Mouse (Mus musculus): ENCODE data around the gene C1qtnf5. TPM values are rescaled to one million over a fixed set of nuclear protein-coding genes. Genes with fewer than 3 reads are reported as not detected.

C1qtnf5 gene
- 7.9 and 14.6 TPM in 2 replicates for polyA plus RNA-seq (2012; rRNA removed; ENCODE audit: low replicate concordance)

DNA sequence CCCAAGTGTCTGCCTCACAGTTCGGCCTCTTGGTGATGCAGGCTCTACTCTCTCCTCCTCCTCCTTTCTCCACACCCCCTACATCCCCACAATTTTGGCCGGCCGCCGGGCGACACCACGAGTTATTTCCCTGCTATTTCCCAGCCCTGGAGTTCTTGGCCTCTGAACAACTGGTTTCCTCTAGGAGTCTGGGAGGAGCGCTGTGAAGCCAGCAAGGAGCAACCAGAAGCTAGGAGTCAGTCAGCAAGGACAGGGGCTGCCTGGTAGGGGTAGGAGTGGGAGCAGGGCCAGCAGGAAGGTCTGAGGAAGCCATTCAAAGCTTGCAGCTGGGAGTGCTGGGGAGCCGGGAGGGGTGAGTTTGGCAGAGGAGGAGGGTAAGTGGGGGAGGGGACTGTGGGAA is at the start of gene C1qtnf5:
TSS of gene C1qtnf5 (plus strand) at position 136 of the 400 bp plus-strand sequence.

DNA sequence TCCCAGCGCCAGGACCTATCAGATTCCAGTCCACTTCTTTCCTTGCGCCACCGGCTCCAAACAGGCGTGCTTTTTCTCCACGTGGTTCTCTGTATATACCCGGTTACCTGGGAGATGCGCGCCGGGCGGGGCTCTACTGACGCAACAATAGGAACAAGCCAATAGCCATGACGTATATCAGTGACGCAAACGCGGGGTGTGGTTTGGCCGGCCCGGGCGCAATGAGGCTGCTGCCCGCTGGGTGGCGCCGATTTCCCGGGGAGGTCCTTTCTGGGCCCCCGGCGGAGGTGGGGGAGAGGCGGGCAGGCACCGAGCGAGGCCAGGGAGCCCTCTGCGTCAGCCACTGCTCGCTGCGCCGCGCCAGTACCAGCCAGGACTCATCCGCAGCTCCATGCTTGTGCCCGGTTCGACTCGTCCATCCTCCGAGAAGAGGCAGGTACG is 40.2 kb upstream of the C1qtnf5 start, which contains the start of gene Usp2:
TSS of gene Usp2 (plus strand) at position 237 of the 441 bp plus-strand sequence.

DNA sequence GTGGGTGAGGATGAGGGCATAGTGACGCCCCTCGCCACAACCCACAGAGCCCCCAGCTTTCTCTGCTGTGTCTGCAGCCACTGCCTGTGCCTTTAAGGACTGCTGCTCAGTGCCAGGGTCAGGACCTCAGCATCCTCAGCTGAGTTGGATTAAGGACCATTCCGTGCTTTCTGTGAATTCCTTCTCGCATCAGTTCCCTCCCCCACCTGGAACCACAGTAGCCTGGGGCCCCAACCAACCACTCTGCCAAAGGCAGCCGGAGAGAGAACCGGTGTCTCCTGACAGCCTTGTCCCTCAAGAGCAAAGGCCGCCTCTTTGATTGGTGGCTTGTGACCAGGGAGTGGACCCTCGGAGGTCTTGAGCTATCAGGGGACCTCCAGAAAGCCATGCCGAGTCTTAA is 5.6 kb upstream of the C1qtnf5 start, which contains the start of gene Mfrp:
TSS of gene Mfrp (plus strand) at position 240 of the 400 bp plus-strand sequence.

DNA sequence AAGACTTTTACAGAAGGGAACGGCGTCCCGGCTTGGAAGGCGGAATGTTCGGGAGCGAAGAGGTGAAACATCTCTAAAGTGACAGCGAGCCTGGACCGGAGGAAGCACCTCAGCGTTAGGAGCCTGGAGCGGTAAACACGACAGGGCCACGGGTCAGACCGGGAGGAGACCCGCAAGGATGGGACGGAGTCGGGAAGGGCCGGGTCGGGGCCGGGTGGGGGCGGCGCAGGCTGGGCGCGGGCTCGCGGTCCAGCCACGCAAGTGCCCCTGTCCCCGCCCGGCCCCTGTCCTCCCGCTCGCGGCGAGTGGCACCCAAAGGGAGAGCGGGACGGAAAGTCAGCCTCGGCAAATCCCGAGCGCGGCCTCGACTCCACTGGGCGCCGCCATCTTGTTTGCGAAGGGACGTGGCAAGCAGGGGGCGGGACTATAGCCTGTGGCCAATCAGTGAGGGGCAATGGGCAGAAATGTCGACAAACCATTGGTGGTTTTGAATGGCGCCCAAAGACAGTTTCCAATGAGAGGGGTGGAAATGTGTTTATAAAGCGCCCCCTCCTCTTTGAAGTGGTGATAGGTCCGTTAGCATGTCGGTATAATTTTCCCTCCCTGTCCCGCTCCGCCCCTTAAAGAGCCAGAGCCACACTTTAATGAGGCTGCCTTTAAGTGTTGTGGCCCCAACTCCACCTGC is 6.2 kb downstream of the C1qtnf5 start, which contains the start of the genes Gm49380 and Rnf26:
TSS of gene Gm49380 (minus strand) at position 396 of the 685 bp plus-strand sequence.
TSS of gene Rnf26 (minus strand) at position 413 of the 685 bp plus-strand sequence.

DNA sequence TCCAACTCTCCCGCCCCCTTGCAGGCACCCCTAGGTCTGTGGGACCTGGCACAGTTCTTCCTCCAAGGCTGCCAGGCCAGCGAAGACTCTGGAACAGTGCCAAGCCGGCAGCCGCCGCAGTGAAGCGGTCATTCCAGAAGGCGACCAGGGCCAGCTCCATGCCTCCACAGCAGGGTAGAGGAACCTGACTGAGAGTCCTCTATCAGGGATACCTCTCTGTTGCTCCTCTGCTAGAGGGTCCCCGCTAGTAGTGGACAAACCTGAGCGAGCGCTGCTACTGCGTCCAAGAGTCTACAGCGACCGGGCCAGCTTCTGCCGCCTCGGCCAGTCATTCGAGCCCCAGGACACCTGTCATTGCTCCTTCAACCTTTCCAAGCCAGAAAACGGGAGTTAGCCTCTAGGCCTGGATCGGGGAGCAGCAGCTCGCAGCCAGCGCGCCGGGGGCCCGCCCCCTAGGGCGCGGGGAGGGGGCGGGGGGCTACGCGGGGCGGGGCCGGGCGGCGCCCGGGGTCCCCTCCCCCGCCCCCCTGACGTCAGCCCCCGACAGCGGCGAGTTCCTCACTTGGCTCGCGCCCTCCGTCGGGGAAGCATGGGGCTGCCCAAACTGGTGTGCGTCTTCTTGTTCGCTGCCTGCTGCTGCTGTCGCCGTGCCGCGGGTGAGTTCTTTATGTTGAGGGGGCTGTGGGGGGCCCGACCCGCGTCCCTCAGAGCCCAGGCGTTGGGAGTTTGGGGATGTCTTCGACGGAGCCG is 27.2 kb downstream of the C1qtnf5 start, which contains the start of gene Mcam:
TSS of gene Mcam (plus strand) at position 369 of the 750 bp plus-strand sequence.

Other genes with a start within 250 kb of the C1qtnf5 start
- gene Thy1, start 63.9 kb upstream of the C1qtnf5 start, polyA plus RNA-seq (2012; rRNA removed; ENCODE audit: low replicate concordance) = 24.0 and 29.4 TPM in 2 replicates
- gene Usp2, start 40.2 kb upstream of the C1qtnf5 start, polyA plus RNA-seq (2012; rRNA removed; ENCODE audit: low replicate concordance) = 16.5 and 29.3 TPM in 2 replicates
- 0.11 TPM in 1 of 2 replicates, not detected in the other for gene Mfrp, start 5.5 kb upstream of the C1qtnf5 start, polyA plus RNA-seq (2012; rRNA removed; ENCODE audit: low replicate concordance)
- 0.36 TPM in 1 of 2 replicates, not detected in the other for gene Gm49380, start 6.3 kb downstream of the C1qtnf5 start, polyA plus RNA-seq (2012; rRNA removed; ENCODE audit: low replicate concordance)
- gene Rnf26, start 6.3 kb downstream of the C1qtnf5 start, polyA plus RNA-seq (2012; rRNA removed; ENCODE audit: low replicate concordance) = 30.5 and 37.1 TPM in 2 replicates
- gene Mcam, start 27.2 kb downstream of the C1qtnf5 start, polyA plus RNA-seq (2012; rRNA removed; ENCODE audit: low replicate concordance) = 13.6 and 29.9 TPM in 2 replicates
- gene Cbl, start 126.8 kb downstream of the C1qtnf5 start, polyA plus RNA-seq (2012; rRNA removed; ENCODE audit: low replicate concordance) = 3.6 and 3.9 TPM in 2 replicates
- gene Ccdc153, start 133.4 kb downstream of the C1qtnf5 start, polyA plus RNA-seq (2012; rRNA removed; ENCODE audit: low replicate concordance) = not detected in 2 replicates
- gene Pdzd3, start 144.2 kb downstream of the C1qtnf5 start, polyA plus RNA-seq (2012; rRNA removed; ENCODE audit: low replicate concordance) = 10.0 and 25.1 TPM in 2 replicates
- 4.2 and 5.8 TPM in 2 replicates for gene Nlrx1, start 161.4 kb downstream of the C1qtnf5 start, polyA plus RNA-seq (2012; rRNA removed; ENCODE audit: low replicate concordance)
- 1.6 and 1.7 TPM in 2 replicates for gene Abcg4, start 181.4 kb downstream of the C1qtnf5 start, polyA plus RNA-seq (2012; rRNA removed; ENCODE audit: low replicate concordance)
- gene Hinfp, start 198.4 kb downstream of the C1qtnf5 start, polyA plus RNA-seq (2012; rRNA removed; ENCODE audit: low replicate concordance) = 14.2 and 16.9 TPM in 2 replicates
- 158 and 249 TPM in 2 replicates for gene C2cd2l, start 213.0 kb downstream of the C1qtnf5 start, polyA plus RNA-seq (2012; rRNA removed; ENCODE audit: low replicate concordance)
- 40.0 and 42.8 TPM in 2 replicates for gene Dpagt1, start 218.8 kb downstream of the C1qtnf5 start, polyA plus RNA-seq (2012; rRNA removed; ENCODE audit: low replicate concordance)
- gene H2afx, start 227.4 kb downstream of the C1qtnf5 start, polyA plus RNA-seq (2012; rRNA removed; ENCODE audit: low replicate concordance) = 134 and 260 TPM in 2 replicates
- 35.1 and 44.5 TPM in 2 replicates for gene Hmbs, start 237.0 kb downstream of the C1qtnf5 start, polyA plus RNA-seq (2012; rRNA removed; ENCODE audit: low replicate concordance)